Mouse (Mus musculus) liver, adult 2 months (tissue): ENCODE data around the gene Fam124a.

Experiments used
- CTCF ChIP-seq: fragments of 200-500 bp; IDR thresholded peaks from 2 replicates; pipeline ENCODE4 v1.5.1; 2011; ENCODE audit warnings: low read depth, low read length, control low read depth
- POLR2A ChIP-seq: fragments of 200-500 bp; IDR thresholded peaks from 2 replicates; pipeline ENCODE4 v1.6.1; 2011; ENCODE audit warnings: low read length, control low read depth; ENCODE audit not compliant: insufficient read depth; ENCODE audit errors: extremely low read depth

- no peak for TF ChIP-seq CTCF
- no peak for TF ChIP-seq POLR2A
These were observed 42.7 kb upstream of the Fam124a start for GRCm38 (mm10) chr14:62512845-62513244.
